Mouse (Mus musculus): ENCODE results near the gene Map2k5. TPM values are rescaled to one million over a fixed set of nuclear protein-coding genes. Genes with fewer than 3 reads are reported as not detected.

Gene Map2k5
- polyA plus RNA-seq, 1 experiment from 2014 or later = 26.4 TPM

- Histone ChIP-seq H3K27me3 (replicated peaks) (no peaks in the 10 kb centered on the region), H3K4me2 (no peak overlapping the region), H3K4me3 (no peak overlapping the region), H3K4me1 (no peaks in the 10 kb centered on the region), H3K9ac (no peak overlapping the region), H3K27ac (replicated peaks) (no peak overlapping the region), H3K9me3 (no peaks in the 10 kb centered on the region), H3K36me3 (peaks cover 50% of the 10 kb centered on the region)
- no peak for ATAC-seq (ENCODE audit: extremely low read depth, insufficient number of reproducible peaks, low FRiP score, low TSS enrichment)
- WGBS = 82% methylated on average over 6 of the region's 6 CpGs
These were observed 38.4 kb downstream of the Map2k5 start for GRCm38 (mm10) chr9:63339256-63339655.

DNA sequence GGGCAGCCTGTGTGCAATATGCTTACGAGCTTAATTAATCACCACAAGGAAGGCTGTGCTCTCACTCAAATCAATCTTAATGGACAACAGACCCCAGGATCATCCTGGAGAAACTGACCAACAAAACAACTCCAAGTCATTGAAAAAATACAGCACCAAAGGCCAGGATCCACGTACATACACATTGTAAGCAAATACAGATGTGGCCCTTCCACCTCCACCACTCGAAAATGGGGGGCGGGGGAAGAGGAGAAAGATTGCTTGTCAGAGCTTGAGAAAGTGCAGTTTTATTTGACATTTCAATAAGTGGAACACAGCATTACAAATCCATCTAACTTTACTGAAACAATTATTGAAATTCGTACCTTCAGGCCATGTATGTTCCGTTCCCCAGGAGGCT, 39.0 kb downstream of the Map2k5 start:
- H3K9me3 ChIP-seq = no peaks in the 10 kb centered on the region
- H3K4me1 ChIP-seq = no peaks in the 10 kb centered on the region
- H3K27ac ChIP-seq (replicated peaks) = no peak overlapping the region
- H3K36me3 ChIP-seq = peaks cover 55% of the 10 kb centered on the region
- whole genome bisulfite sequencing = 80% methylated on average over 6 of the region's 6 CpGs
- no peaks in the 10 kb centered on the region for H3K27me3 ChIP-seq (replicated peaks)
- no peak overlapping the region for H3K4me2 ChIP-seq
- H3K4me3 ChIP-seq = no peak overlapping the region
- no peak overlapping the region for H3K9ac ChIP-seq
- no peak for ATAC-seq (ENCODE audit: extremely low read depth, insufficient number of reproducible peaks, low FRiP score, low TSS enrichment)

DNA sequence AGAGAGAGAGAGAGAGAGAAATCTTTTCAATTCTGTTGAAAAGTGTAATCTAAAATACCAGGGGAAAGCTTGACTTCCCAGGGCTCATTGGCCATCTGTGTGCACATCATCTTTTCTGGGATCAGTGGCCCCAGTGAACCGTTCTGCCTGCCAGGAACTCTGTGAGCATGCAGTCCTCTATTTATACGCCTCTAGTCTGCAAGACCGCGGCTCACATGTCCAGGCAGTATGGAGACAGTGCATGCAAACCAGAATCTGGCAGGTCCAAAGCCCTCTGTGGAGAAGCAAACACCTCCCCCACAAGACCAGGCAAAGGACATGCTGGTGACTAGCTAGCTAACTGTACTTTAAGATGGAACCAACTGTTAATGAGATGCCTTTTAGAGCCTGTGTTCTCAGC, 41.9 kb downstream of the Map2k5 start:
- H3K9me3 ChIP-seq = no peaks in the 10 kb centered on the region
- 88% methylated on average over 4 of the region's 4 CpGs for WGBS
- H3K36me3 ChIP-seq = peaks cover 78% of the 10 kb centered on the region
- no peak for ATAC-seq (ENCODE audit: extremely low read depth, insufficient number of reproducible peaks, low FRiP score, low TSS enrichment)
- no peak overlapping the region for H3K4me3 ChIP-seq
- no peak overlapping the region for H3K4me2 ChIP-seq
- H3K4me1 ChIP-seq = no peaks in the 10 kb centered on the region
- H3K9ac ChIP-seq = no peak overlapping the region
- no peak overlapping the region for H3K27ac ChIP-seq (replicated peaks)
- H3K27me3 ChIP-seq (replicated peaks) = no peaks in the 10 kb centered on the region

DNA sequence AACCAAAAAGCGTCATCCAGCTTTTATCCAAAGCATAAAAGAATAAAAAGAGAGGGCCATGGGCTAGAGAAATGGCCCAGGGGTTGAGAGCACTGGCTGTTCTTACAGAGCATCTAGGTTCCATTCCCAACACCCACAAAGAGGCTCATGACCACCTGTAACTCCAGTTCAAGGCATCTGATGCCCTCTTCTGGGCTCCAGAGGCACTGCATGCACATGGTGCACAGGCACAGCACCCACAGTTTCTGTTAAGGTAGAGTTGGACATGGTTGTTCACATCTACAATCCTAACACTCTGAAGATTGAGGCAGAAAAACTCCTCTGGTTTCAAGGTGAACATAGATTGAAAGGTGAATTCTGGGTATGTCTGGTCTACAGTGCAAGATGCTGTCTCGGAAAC, 44.6 kb downstream of the Map2k5 start:
- no peak overlapping the region for H3K4me3 ChIP-seq
- H3K9ac ChIP-seq = no peak overlapping the region
- no peak overlapping the region for H3K4me2 ChIP-seq
- no peaks in the 10 kb centered on the region for H3K27me3 ChIP-seq (replicated peaks)
- 94% methylated on average over 2 of the region's 2 CpGs for WGBS
- H3K4me1 ChIP-seq = peaks cover 12% of the 10 kb centered on the region
- H3K9me3 ChIP-seq = no peaks in the 10 kb centered on the region
- H3K27ac ChIP-seq (replicated peaks) = no peak overlapping the region
- ATAC-seq (ENCODE audit: extremely low read depth, insufficient number of reproducible peaks, low FRiP score, low TSS enrichment) = no peak
- H3K36me3 ChIP-seq = peaks cover 89% of the 10 kb centered on the region

- no peak for ATAC-seq (ENCODE audit: extremely low read depth, insufficient number of reproducible peaks, low FRiP score, low TSS enrichment)
- peaks cover 74% of the 10 kb centered on the region for H3K36me3 ChIP-seq
- no peaks in the 10 kb centered on the region for H3K9me3 ChIP-seq
- no peaks in the 10 kb centered on the region for H3K27me3 ChIP-seq (replicated peaks)
- no peak overlapping the region for H3K4me3 ChIP-seq
- H3K4me2 ChIP-seq = no peak overlapping the region
- H3K9ac ChIP-seq = no peak overlapping the region
- peaks cover 12% of the 10 kb centered on the region for H3K4me1 ChIP-seq
- no peak overlapping the region for H3K27ac ChIP-seq (replicated peaks)
- 85% methylated on average over 6 of the region's 6 CpGs for WGBS
These were observed 46.5 kb downstream of the Map2k5 start for GRCm38 (mm10) chr9:63331246-63331645.

- Histone ChIP-seq H3K9me3 (no peaks in the 10 kb centered on the region), H3K9ac (no peak overlapping the region), H3K27me3 (replicated peaks) (no peaks in the 10 kb centered on the region), H3K4me3 (no peak overlapping the region), H3K27ac (replicated peaks) (no peak overlapping the region), H3K36me3 (peaks cover 63% of the 10 kb centered on the region), H3K4me1 (peaks cover 12% of the 10 kb centered on the region), H3K4me2 (no peak overlapping the region)
- 86% methylated on average over 15 of the region's 15 CpGs for WGBS
- ATAC-seq (ENCODE audit: extremely low read depth, insufficient number of reproducible peaks, low FRiP score, low TSS enrichment) = no peak
These were observed 48.6 kb downstream of the Map2k5 start for GRCm38 (mm10) chr9:63328958-63329685.

DNA sequence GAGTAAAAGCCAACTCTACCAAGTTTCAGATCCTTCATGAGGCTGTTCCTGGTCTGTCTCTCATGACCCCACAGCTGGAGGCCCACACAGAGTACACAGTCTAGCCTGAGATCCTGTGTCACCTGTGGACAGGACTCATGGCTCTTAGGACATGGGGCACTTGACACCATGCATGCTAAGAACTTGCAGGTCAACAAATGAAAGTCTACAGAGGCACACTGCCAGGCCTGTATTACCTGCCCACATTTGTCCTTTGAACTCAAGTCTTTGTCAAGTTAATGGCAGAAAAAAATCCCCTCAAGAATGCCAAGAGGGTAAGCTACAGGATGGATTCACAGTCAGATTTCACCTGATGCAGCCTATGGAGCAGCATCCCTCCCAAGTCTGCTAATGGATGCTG, 62.5 kb downstream of the Map2k5 start:
- H3K4me1 ChIP-seq = peaks cover 28% of the 10 kb centered on the region
- no peaks in the 10 kb centered on the region for H3K27me3 ChIP-seq (replicated peaks)
- peaks cover 29% of the 10 kb centered on the region for H3K36me3 ChIP-seq
- no peak overlapping the region for H3K4me2 ChIP-seq
- no peak overlapping the region for H3K27ac ChIP-seq (replicated peaks)
- H3K9ac ChIP-seq = no peak overlapping the region
- H3K9me3 ChIP-seq = no peaks in the 10 kb centered on the region
- no peak for ATAC-seq (ENCODE audit: extremely low read depth, insufficient number of reproducible peaks, low FRiP score, low TSS enrichment)
- H3K4me3 ChIP-seq = no peak overlapping the region

DNA sequence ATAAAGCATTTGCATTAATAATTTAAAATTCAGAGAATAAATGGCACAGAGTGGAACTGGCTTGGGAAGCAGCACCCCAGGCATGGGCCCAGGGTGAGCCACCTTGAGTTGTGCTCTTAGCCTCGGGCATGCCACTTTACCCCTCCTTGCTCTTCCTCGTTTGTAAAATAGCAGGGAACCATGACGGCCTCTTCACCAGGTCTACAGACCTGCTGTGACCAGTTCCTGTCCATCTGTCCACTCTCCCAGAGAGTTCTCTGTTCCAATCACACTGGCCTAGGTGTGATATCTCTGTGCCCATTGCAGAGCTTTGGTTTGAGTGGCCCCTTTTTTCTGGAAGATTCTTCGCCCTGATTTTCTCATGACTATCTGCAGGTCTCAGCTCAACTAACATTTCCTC, 63.6 kb downstream of the Map2k5 start:
- Histone ChIP-seq H3K27me3 (replicated peaks) (no peaks in the 10 kb centered on the region), H3K4me3 (no peak overlapping the region), H3K27ac (replicated peaks) (no peak overlapping the region), H3K9ac (no peak overlapping the region), H3K36me3 (peaks cover 19% of the 10 kb centered on the region), H3K4me2 (0 out of 2 replicates have a peak overlapping the region, but pooled peaks have one; percentile 18), H3K4me1 (peaks cover 35% of the 10 kb centered on the region), H3K9me3 (no peaks in the 10 kb centered on the region)
- no peak for ATAC-seq (ENCODE audit: extremely low read depth, insufficient number of reproducible peaks, low FRiP score, low TSS enrichment)
- 79% methylated on average over 4 of the region's 4 CpGs for WGBS

DNA sequence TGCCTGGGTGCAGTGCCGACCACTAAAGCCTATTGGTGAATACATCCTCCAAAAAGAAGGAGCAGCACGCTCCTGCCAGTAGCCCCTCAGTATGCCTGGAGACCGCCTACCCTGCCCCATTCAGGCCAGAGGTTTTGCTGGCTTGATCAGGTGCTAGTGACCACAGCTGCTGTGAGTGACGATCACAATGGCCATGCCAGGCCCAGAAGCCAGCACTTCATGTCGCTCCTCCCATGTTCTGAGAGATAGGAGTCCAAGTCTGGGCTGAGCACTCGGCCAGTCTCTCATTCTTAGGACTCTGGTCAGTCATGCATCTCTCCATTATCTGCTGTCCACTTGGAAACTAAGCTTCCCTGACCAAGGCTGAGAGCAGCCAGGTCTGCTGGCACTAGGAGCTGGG, 67.7 kb downstream of the Map2k5 start:
- no peak for ATAC-seq (ENCODE audit: extremely low read depth, insufficient number of reproducible peaks, low FRiP score, low TSS enrichment)
- Histone ChIP-seq H3K27me3 (replicated peaks) (no peaks in the 10 kb centered on the region), H3K36me3 (peaks cover 8% of the 10 kb centered on the region), H3K4me1 (peaks cover 47% of the 10 kb centered on the region), H3K9ac (no peak overlapping the region), H3K4me3 (no peak overlapping the region), H3K4me2 (no peak overlapping the region), H3K9me3 (no peaks in the 10 kb centered on the region), H3K27ac (replicated peaks) (0 out of 2 replicates have a peak overlapping the region, but pooled peaks have one; percentile 76)
- WGBS = 63% methylated on average over 6 of the region's 6 CpGs

DNA sequence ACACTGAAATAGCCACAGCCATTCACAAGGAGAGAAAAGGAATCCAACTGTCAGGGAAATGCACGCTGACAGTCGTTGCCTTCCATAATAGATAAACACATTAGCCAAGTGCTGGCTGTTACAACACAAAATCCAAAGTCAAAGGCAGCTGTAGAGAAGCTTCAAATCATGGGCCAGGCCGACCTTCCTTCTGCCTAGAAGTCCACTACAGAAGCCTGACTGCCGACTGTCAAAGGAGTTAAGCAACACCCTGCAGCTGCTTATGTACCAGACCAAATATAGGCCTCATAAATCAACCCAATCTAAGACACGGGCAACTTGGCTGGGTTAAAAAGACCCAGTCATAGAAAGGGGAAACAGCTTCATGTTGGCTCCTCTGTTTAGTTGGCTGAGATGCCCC, 68.7 kb downstream of the Map2k5 start:
- WGBS = 25% methylated on average over 5 of the region's 5 CpGs

DNA sequence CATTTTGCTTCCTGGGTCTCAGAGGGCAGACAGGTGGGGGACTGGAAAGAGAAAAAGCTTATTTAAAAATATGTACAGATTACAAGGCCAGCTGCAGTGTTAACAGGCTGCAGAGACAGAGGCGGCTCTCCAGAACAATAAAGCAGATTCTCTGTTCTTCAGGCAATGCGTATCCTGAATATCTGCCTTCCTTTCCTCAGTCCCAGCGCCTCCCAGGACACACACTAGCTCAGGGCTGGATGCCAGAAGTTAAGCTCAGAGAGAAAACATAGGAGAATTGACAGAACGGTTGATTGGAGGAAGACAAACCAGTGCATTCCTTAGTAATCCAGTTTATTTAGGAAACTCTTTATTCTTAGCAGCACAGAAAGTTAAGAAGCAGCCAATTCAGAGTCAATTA, 69.3 kb downstream of the Map2k5 start:
- Histone ChIP-seq H3K9me3 (no peaks in the 10 kb centered on the region), H3K27ac (replicated peaks) (peak overlapping the region; percentile 76), H3K4me3 (no peak overlapping the region), H3K36me3 (peaks cover 9% of the 10 kb centered on the region), H3K4me1 (peaks cover 38% of the 10 kb centered on the region), H3K9ac (no peak overlapping the region), H3K27me3 (replicated peaks) (no peaks in the 10 kb centered on the region), H3K4me2 (peak overlapping the region; percentile 26)
- 27% methylated on average over 4 of the region's 4 CpGs for WGBS
- no peak for ATAC-seq (ENCODE audit: extremely low read depth, insufficient number of reproducible peaks, low FRiP score, low TSS enrichment)

More for the DNA sequence above, 68.7 kb downstream of the Map2k5 start:
- Histone ChIP-seq H3K4me2 (peak overlapping the region; percentile 26), H3K36me3 (peaks cover 9% of the 10 kb centered on the region), H3K4me1 (peaks cover 41% of the 10 kb centered on the region), H3K27ac (replicated peaks) (peak overlapping the region; percentile 76), H3K4me3 (no peak overlapping the region), H3K9me3 (no peaks in the 10 kb centered on the region), H3K9ac (no peak overlapping the region), H3K27me3 (replicated peaks) (no peaks in the 10 kb centered on the region)
- no peak for ATAC-seq (ENCODE audit: extremely low read depth, insufficient number of reproducible peaks, low FRiP score, low TSS enrichment)

- 64% methylated on average over 4 of the region's 4 CpGs for WGBS
- Histone ChIP-seq H3K4me2 (no peak overlapping the region), H3K4me1 (peaks cover 13% of the 10 kb centered on the region; the same call in 1 of the 2 replicates), H3K4me3 (no peak overlapping the region), H3K9me3 (0 out of 2 replicates have a peak, but pooled peaks cover 3% of the 10 kb centered on the region), H3K9ac (no peak overlapping the region), H3K36me3 (peaks cover 42% of the 10 kb centered on the region), H3K27ac (replicated peaks) (peak overlapping the region; percentile 40), H3K27me3 (replicated peaks) (no peaks in the 10 kb centered on the region)
- no peak for ATAC-seq (ENCODE audit: extremely low read depth, insufficient number of reproducible peaks, low FRiP score, low TSS enrichment)
These were observed 75.2 kb downstream of the Map2k5 start for GRCm38 (mm10) chr9:63302511-63302910.

Measured in heart, embryonic 13.5 days (tissue).